Mouse (Mus musculus) ES-E14 (cell line): ENCODE measurements around the gene Herc6.

Experiments
- CHD2 ChIP-seq: IDR thresholded peaks from 2 replicates; pipeline ENCODE4 v1.6.1; 2014; ENCODE audit warnings: mild to moderate bottlenecking, low read depth, low read length, inconsistent platforms
- HCFC1 ChIP-seq: IDR thresholded peaks from 2 replicates; pipeline ENCODE4 v1.6.1; 2012; ENCODE audit warnings: low read length, inconsistent platforms, borderline replicate concordance; ENCODE audit not compliant: insufficient read depth
- MAFK ChIP-seq: IDR thresholded peaks from 2 replicates; pipeline ENCODE4 v1.6.1; 2014; ENCODE audit warnings: mild to moderate bottlenecking, low read depth, low read length, inconsistent platforms; ENCODE audit not compliant: insufficient read depth
- ZNF384 ChIP-seq: IDR thresholded peaks from 2 replicates; pipeline ENCODE4 v1.6.1; 2012; ENCODE audit warnings: low read depth, low read length, inconsistent platforms

GRCm38 (mm10) chr6:57531441-57531840, 49.4 kb upstream of the Herc6 start:
- no peak for TF ChIP-seq MAFK
- no peak for TF ChIP-seq HCFC1
- no peak for TF ChIP-seq CHD2
- no peak for TF ChIP-seq ZNF384
